Mouse (Mus musculus) heart, adult 2 months (tissue): ENCODE data around the gene Fbxw8.

Source experiments
- CTCF ChIP-seq: fragments of 200-600 bp; IDR thresholded peaks from 2 replicates; pipeline ENCODE4 v1.8.1; 2022; ENCODE audit warnings: antibody characterized with exemption, mild to moderate bottlenecking, moderate library complexity
- EP300 ChIP-seq: fragments of 200-500 bp; IDR thresholded peaks from 2 replicates; pipeline ENCODE4 v1.6.1; 2011; ENCODE audit warnings: low read depth, low read length, control low read depth; ENCODE audit not compliant: insufficient read depth
- POLR2A ChIP-seq: fragments of 200-500 bp; IDR thresholded peaks from 2 replicates; pipeline ENCODE4 v1.6.1; 2011; ENCODE audit warnings: mild to moderate bottlenecking, low read depth, low read length, control low read depth; ENCODE audit not compliant: insufficient read depth

DNA sequence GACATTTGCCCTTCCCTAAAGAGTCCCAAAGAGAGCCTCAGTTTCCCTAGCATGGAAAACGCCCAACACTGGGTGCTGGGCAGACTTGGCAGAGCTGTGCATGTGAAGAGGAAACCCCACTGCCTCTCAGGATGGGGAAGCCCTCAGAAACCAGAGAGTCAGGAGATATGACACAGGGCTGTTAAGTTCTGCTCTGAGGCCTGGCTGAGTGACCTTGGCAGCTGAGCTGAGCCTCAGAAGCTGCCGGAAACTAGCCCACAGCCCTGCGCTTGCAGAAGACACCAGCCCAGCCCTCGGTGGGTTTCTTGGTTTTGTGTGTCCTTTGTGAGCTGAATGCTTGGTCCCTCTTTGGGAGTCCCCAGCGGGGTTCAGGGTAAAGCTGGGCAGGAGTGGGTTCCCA is 106.3 kb downstream of the Fbxw8 start:
- TF ChIP-seq CTCF (no peak), POLR2A (no peak), EP300 (no peak)
